Mouse (Mus musculus) kidney, adult 2 months (tissue): Measurements from ENCODE around the gene Cfap73.

Experiments used
- CTCF ChIP-seq: fragments of 200-500 bp; conservative IDR thresholded peaks from 2 replicates; pipeline ENCODE4 v1.5.1; 2011; ENCODE audit warnings: low read depth, mild to moderate bottlenecking, control low read depth, low read length, moderate library complexity, mixed read lengths; ENCODE audit not compliant: insufficient read depth, insufficient read length
- POLR2A ChIP-seq: fragments of 200-500 bp; IDR thresholded peaks from one replicate; pipeline ENCODE4 v1.6.1; 2011; ENCODE audit warnings: low read depth, low read length, control low read depth

DNA sequence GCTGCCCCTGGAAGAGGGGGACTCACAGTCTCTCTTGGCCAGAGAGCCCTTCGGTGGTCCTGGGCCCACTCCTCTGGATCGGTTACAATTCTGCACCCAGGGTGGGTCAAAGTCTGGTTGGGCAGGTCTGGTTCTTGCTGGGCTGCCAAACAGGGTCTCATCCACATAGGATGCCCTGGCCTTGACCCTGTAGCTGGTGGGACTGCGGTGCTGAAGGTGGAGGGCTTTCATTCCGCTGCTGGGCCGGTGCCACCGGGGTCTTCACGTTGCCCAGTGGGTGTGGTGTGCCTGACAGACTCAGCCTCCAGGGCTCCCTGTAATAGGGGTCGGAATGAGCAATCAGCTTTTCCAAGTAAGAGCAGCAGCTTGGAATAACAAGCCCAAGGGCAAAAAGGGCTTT lies 22.6 kb downstream of the Cfap73 start:
- no peak for TF ChIP-seq POLR2A
- TF ChIP-seq CTCF, result no peak
